Mouse (Mus musculus): ENCODE data around the gene She.

Gene She

GRCm38 (mm10) chr3:89817056-89817455 is 14.1 kb upstream of the She start:
- no peak for DNase-seq (ENCODE audit: low spot score in 2 of 2)

- DNase-seq (ENCODE audit: low spot score in 2 of 2): no peak
Measured at GRCm38 (mm10) chr3:89818605-89819004, 12.6 kb upstream of the She start.

GRCm38 (mm10) chr3:89819897-89820296 is 11.3 kb upstream of the She start:
- no peak for DNase-seq (ENCODE audit: low spot score in 2 of 2)

GRCm38 (mm10) chr3:89820311-89821095 is 10.7 kb upstream of the She start:
- DNase-seq (ENCODE audit: low spot score in 2 of 2): no peak

- DNase-seq (ENCODE audit: low spot score in 2 of 2): no peak
Measured at GRCm38 (mm10) chr3:89821096-89821513, 10.1 kb upstream of the She start.

GRCm38 (mm10) chr3:89821548-89822480 is 9.4 kb upstream of the She start:
- no peak for DNase-seq (ENCODE audit: low spot score in 2 of 2)

GRCm38 (mm10) chr3:89823594-89823993 is 7.6 kb upstream of the She start:
- DNase-seq (ENCODE audit: low spot score in 2 of 2): no peak

- no peak for DNase-seq (ENCODE audit: low spot score in 2 of 2)
Measured at GRCm38 (mm10) chr3:89826295-89826694, 4.9 kb upstream of the She start.

GRCm38 (mm10) chr3:89835362-89835761 is 4.2 kb downstream of the She start:
- DNase-seq (ENCODE audit: low spot score in 2 of 2): no peak

GRCm38 (mm10) chr3:89842258-89842657 is 11.1 kb downstream of the She start:
- DNase-seq (ENCODE audit: low spot score in 2 of 2): no peak

- DNase-seq (ENCODE audit: low spot score in 2 of 2): no peak
Measured at GRCm38 (mm10) chr3:89843148-89843547, 12.0 kb downstream of the She start.

- no peak for DNase-seq (ENCODE audit: low spot score in 2 of 2)
Measured at GRCm38 (mm10) chr3:89845814-89846213, 14.6 kb downstream of the She start.

- no peak for DNase-seq (ENCODE audit: low spot score in 2 of 2)
Measured at GRCm38 (mm10) chr3:89847126-89847525, 16.0 kb downstream of the She start.

GRCm38 (mm10) chr3:89847596-89847995 is 16.4 kb downstream of the She start:
- no peak for DNase-seq (ENCODE audit: low spot score in 2 of 2)

- no peak for DNase-seq (ENCODE audit: low spot score in 2 of 2)
Measured at GRCm38 (mm10) chr3:89848083-89848482, 16.9 kb downstream of the She start.

- DNase-seq (ENCODE audit: low spot score in 2 of 2): no peak
Measured at GRCm38 (mm10) chr3:89853752-89854151, 22.6 kb downstream of the She start.

GRCm38 (mm10) chr3:89857353-89857752 is 26.2 kb downstream of the She start:
- no peak for DNase-seq (ENCODE audit: low spot score in 2 of 2)

GRCm38 (mm10) chr3:89858123-89858522 is 27.0 kb downstream of the She start:
- no peak for DNase-seq (ENCODE audit: low spot score in 2 of 2)

- peak; percentile 48 to 71 for DNase-seq (ENCODE audit: low spot score in 2 of 2)
Measured at GRCm38 (mm10) chr3:89858888-89859287, 27.7 kb downstream of the She start.

- DNase-seq (ENCODE audit: low spot score in 2 of 2): no peak
Measured at GRCm38 (mm10) chr3:89859936-89860335, 28.8 kb downstream of the She start.

GRCm38 (mm10) chr3:89860343-89860742 is 29.2 kb downstream of the She start:
- DNase-seq (ENCODE audit: low spot score in 2 of 2): no peak

GRCm38 (mm10) chr3:89861070-89861469 is 29.9 kb downstream of the She start:
- DNase-seq (ENCODE audit: low spot score in 2 of 2): no peak

Measured in frontal cortex, postnatal 14 days (tissue).